Mouse (Mus musculus) liver, embryonic 12.5 days (tissue): Measurements from ENCODE around the gene Cish. TPM values are rescaled to one million over a fixed set of nuclear protein-coding genes. Genes with fewer than 3 reads are reported as not detected.

ENCODE experiments used
- ATAC-seq: fragments of 200-750 bp; cut with Nextera tagmentation; 2 replicates; pipeline ENCODE4 v1.8.0; 2017; ENCODE audit warnings: moderate number of reproducible peaks, mild to moderate bottlenecking, moderate library complexity
- H3K27ac ChIP-seq: fragments of 300-500 bp; sonication (generic); 2 replicates; pipeline ENCODE4 v1.5.1; 2016; ENCODE audit warnings: mild to moderate bottlenecking
- H3K27me3 ChIP-seq: fragments of 300-500 bp; sonication (generic); replicated peaks from 2 replicates; pipeline ENCODE4 v1.6.1; 2016; ENCODE audit warnings: mild to moderate bottlenecking, moderate library complexity
- H3K36me3 ChIP-seq: fragments of 300-500 bp; sonication (generic); 2 replicates; pipeline ENCODE4 v1.6.1; 2016; ENCODE audit warnings: mild to moderate bottlenecking, moderate library complexity
- H3K4me1 ChIP-seq: fragments of 300-500 bp; sonication (generic); 2 replicates; pipeline ENCODE4 v1.6.1; 2016
- H3K4me2 ChIP-seq: fragments of 300-500 bp; sonication (generic); 2 replicates; pipeline ENCODE4 v1.6.1; 2016; ENCODE audit warnings: mild to moderate bottlenecking, moderate library complexity
- H3K4me3 ChIP-seq: fragments of 300-500 bp; sonication (generic); 2 replicates; pipeline ENCODE4 v1.5.1; 2016; ENCODE audit warnings: mild to moderate bottlenecking, moderate library complexity
- H3K9ac ChIP-seq: fragments of 300-500 bp; sonication (generic); 2 replicates; pipeline ENCODE4 v1.6.1; 2016; ENCODE audit warnings: mild to moderate bottlenecking, moderate library complexity
- H3K9me3 ChIP-seq: fragments of 300-500 bp; sonication (generic); replicated peaks from 2 replicates; pipeline ENCODE4 v1.6.1; 2016; ENCODE audit warnings: mild to moderate bottlenecking, moderate library complexity
- WGBS: fragments of 180-500 bp; shearing (Covaris S2); methylation state at CpG from one replicate; pipeline ENCODE4 v1.1.7; 2016; ENCODE audit not compliant: insufficient replicate concordance; 5-methylcytosine and 5-hydroxymethylcytosine counted together
- polyA plus RNA-seq: library from polyadenylated mRNA; unstranded; fragments of >200 nt; fragmentation: Nextera tagmentation; extraction: Ambion mirVana; gene quantifications from 2 replicates; pipeline ENCODE4 v1.2.1, GENCODE M21; 2016

The Cish gene
- polyA plus RNA-seq, result 16.2 and 18.1 TPM in 2 replicates

GRCm38 (mm10) chr9:107296016-107296040 is at the start of gene Cish:
Gene Cish (plus strand): TSS chr9:107296026.
- Histone ChIP-seq H3K27me3 (peaks cover 25% of the 10 kb centered on the region; the same call in 1 of the 2 replicates), H3K36me3 (peaks cover 11% of the 10 kb centered on the region), H3K27ac (peak within 1 kb of the TSS; percentile 96), H3K4me1 (peaks cover 57% of the 10 kb centered on the region), H3K9me3 (no peaks in the 10 kb centered on the region), H3K4me2 (peak within 1 kb of the TSS; percentile 93), H3K9ac (peak within 1 kb of the TSS; percentile 84), H3K4me3 (peak within 1 kb of the TSS; percentile 81)
- ATAC-seq, result no peak

GRCm38 (mm10) chr9:107246170-107246569 is 49.7 kb upstream of the Cish start:
- no peaks in the 10 kb centered on the region for H3K9me3 ChIP-seq
- no peak overlapping the region for H3K27ac ChIP-seq
- H3K9ac ChIP-seq, result no peak overlapping the region
- no peaks in the 10 kb centered on the region for H3K4me1 ChIP-seq
- H3K27me3 ChIP-seq, result peaks cover 14% of the 10 kb centered on the region; the same call in 1 of the 2 replicates
- ATAC-seq, result no peak
- no peaks in the 10 kb centered on the region for H3K36me3 ChIP-seq
- 38% methylated on average over 4 of the region's 4 CpGs for WGBS
- H3K4me2 ChIP-seq, result no peak overlapping the region
- H3K4me3 ChIP-seq, result no peak overlapping the region

GRCm38 (mm10) chr9:107249154-107249553 is 46.7 kb upstream of the Cish start:
- no peak overlapping the region for H3K9ac ChIP-seq
- no peak overlapping the region for H3K4me3 ChIP-seq
- H3K9me3 ChIP-seq, result no peaks in the 10 kb centered on the region
- 49% methylated on average over 6 of the region's 6 CpGs for WGBS
- H3K27ac ChIP-seq, result no peak overlapping the region
- H3K4me2 ChIP-seq, result no peak overlapping the region
- H3K36me3 ChIP-seq, result no peaks in the 10 kb centered on the region
- no peaks in the 10 kb centered on the region for H3K4me1 ChIP-seq
- ATAC-seq, result no peak
- H3K27me3 ChIP-seq, result 0 out of 2 replicates have a peak, but pooled peaks cover 7% of the 10 kb centered on the region

- no peak overlapping the region for H3K4me3 ChIP-seq
- 63% methylated on average over 14 of the region's 14 CpGs for WGBS
- H3K4me1 ChIP-seq, result no peaks in the 10 kb centered on the region
- no peak overlapping the region for H3K27ac ChIP-seq
- H3K27me3 ChIP-seq, result 0 out of 2 replicates have a peak, but pooled peaks cover 7% of the 10 kb centered on the region
- H3K4me2 ChIP-seq, result no peak overlapping the region
- no peak for ATAC-seq
- H3K9ac ChIP-seq, result no peak overlapping the region
- no peaks in the 10 kb centered on the region for H3K9me3 ChIP-seq
- H3K36me3 ChIP-seq, result no peaks in the 10 kb centered on the region
These were observed 45.1 kb upstream of the Cish start for GRCm38 (mm10) chr9:107250416-107251337.

GRCm38 (mm10) chr9:107252164-107252563 is 43.7 kb upstream of the Cish start:
- no peak for ATAC-seq
- Histone ChIP-seq H3K4me2 (no peak overlapping the region), H3K4me1 (no peaks in the 10 kb centered on the region), H3K27me3 (0 out of 2 replicates have a peak, but pooled peaks cover 7% of the 10 kb centered on the region), H3K9me3 (no peaks in the 10 kb centered on the region), H3K9ac (no peak overlapping the region), H3K36me3 (no peaks in the 10 kb centered on the region), H3K27ac (no peak overlapping the region), H3K4me3 (no peak overlapping the region)
- WGBS, result 42% methylated on average over 5 of the region's 5 CpGs

GRCm38 (mm10) chr9:107254476-107254875 is 41.4 kb upstream of the Cish start:
- whole genome bisulfite sequencing, result 74% methylated on average over 12 of the region's 12 CpGs
- no peak overlapping the region for H3K9ac ChIP-seq
- H3K4me3 ChIP-seq, result no peak overlapping the region
- no peaks in the 10 kb centered on the region for H3K9me3 ChIP-seq
- peaks cover 4% of the 10 kb centered on the region; the same call in 1 of the 2 replicates for H3K36me3 ChIP-seq
- H3K4me1 ChIP-seq, result no peaks in the 10 kb centered on the region
- H3K27ac ChIP-seq, result no peak overlapping the region
- H3K27me3 ChIP-seq, result 0 out of 2 replicates have a peak, but pooled peaks cover 4% of the 10 kb centered on the region
- H3K4me2 ChIP-seq, result no peak overlapping the region
- ATAC-seq, result no peak

- Histone ChIP-seq H3K4me3 (no peak overlapping the region), H3K27me3 (no peaks in the 10 kb centered on the region), H3K4me2 (no peak overlapping the region), H3K4me1 (no peaks in the 10 kb centered on the region), H3K9me3 (no peaks in the 10 kb centered on the region), H3K9ac (no peak overlapping the region), H3K27ac (no peak overlapping the region), H3K36me3 (peaks cover 5% of the 10 kb centered on the region; the same call in 1 of the 2 replicates)
- ATAC-seq, result no peak
- WGBS, result 65% methylated on average over 3 of the region's 3 CpGs
These were observed 40.9 kb upstream of the Cish start for GRCm38 (mm10) chr9:107254925-107255324.

- Histone ChIP-seq H3K4me3 (no peak overlapping the region), H3K36me3 (peaks cover 5% of the 10 kb centered on the region; the same call in 1 of the 2 replicates), H3K4me2 (no peak overlapping the region), H3K27me3 (no peaks in the 10 kb centered on the region), H3K4me1 (no peaks in the 10 kb centered on the region), H3K9me3 (no peaks in the 10 kb centered on the region), H3K27ac (no peak overlapping the region), H3K9ac (no peak overlapping the region)
- ATAC-seq, result no peak
- WGBS, result 67% methylated on average over 3 of the region's 3 CpGs
These were observed 40.2 kb upstream of the Cish start for GRCm38 (mm10) chr9:107255596-107255995.

GRCm38 (mm10) chr9:107259571-107259970 is 36.3 kb upstream of the Cish start:
- no peaks in the 10 kb centered on the region for H3K27me3 ChIP-seq
- peaks cover 5% of the 10 kb centered on the region; the same call in 1 of the 2 replicates for H3K36me3 ChIP-seq
- no peak overlapping the region for H3K27ac ChIP-seq
- H3K4me1 ChIP-seq, result no peaks in the 10 kb centered on the region
- WGBS, result 73% methylated on average over 6 of the region's 6 CpGs
- ATAC-seq, result no peak
- H3K9ac ChIP-seq, result no peak overlapping the region
- H3K4me3 ChIP-seq, result no peak overlapping the region
- no peaks in the 10 kb centered on the region for H3K9me3 ChIP-seq
- no peak overlapping the region for H3K4me2 ChIP-seq

GRCm38 (mm10) chr9:107260429-107260828 is 35.4 kb upstream of the Cish start:
- ATAC-seq, result no peak
- Histone ChIP-seq H3K27me3 (no peaks in the 10 kb centered on the region), H3K4me3 (no peak overlapping the region), H3K36me3 (peaks cover 5% of the 10 kb centered on the region; the same call in 1 of the 2 replicates), H3K4me2 (no peak overlapping the region), H3K9ac (no peak overlapping the region), H3K27ac (no peak overlapping the region), H3K9me3 (no peaks in the 10 kb centered on the region), H3K4me1 (no peaks in the 10 kb centered on the region)
- 68% methylated on average over 2 of the region's 2 CpGs for WGBS

- 42% methylated on average over 8 of the region's 8 CpGs for WGBS
- Histone ChIP-seq H3K9me3 (no peaks in the 10 kb centered on the region), H3K27me3 (no peaks in the 10 kb centered on the region), H3K27ac (no peak overlapping the region), H3K4me2 (no peak overlapping the region), H3K4me3 (no peak overlapping the region), H3K36me3 (peaks cover 5% of the 10 kb centered on the region; the same call in 1 of the 2 replicates), H3K9ac (no peak overlapping the region), H3K4me1 (no peaks in the 10 kb centered on the region)
- no peak for ATAC-seq
These were observed 35.0 kb upstream of the Cish start for GRCm38 (mm10) chr9:107260836-107261235.

- Histone ChIP-seq H3K27me3 (no peaks in the 10 kb centered on the region), H3K36me3 (peaks cover 5% of the 10 kb centered on the region; the same call in 1 of the 2 replicates), H3K27ac (no peak overlapping the region), H3K4me2 (no peak overlapping the region), H3K4me3 (no peak overlapping the region), H3K9ac (no peak overlapping the region), H3K4me1 (no peaks in the 10 kb centered on the region), H3K9me3 (no peaks in the 10 kb centered on the region)
- ATAC-seq, result no peak
- 65% methylated on average over 6 of the region's 6 CpGs for WGBS
These were observed 34.0 kb upstream of the Cish start for GRCm38 (mm10) chr9:107261792-107262191.
